Mouse (Mus musculus): ENCODE measurements at regions not wholly inside any gene's neighbourhood (a gene's known extent, or its start where the extent isn't known, plus 50 kb on each side); places are given as distances from the start of the nearest gene placed in this dataset.

GRCm38 (mm10) chr13:83735631-83736475 is 232.0 kb downstream of the Mef2c start:
- WGBS (ENCODE audit: missing documents): 66% methylated on average over 10 of the region's 10 CpGs
- Histone ChIP-seq H3K79me2 (ENCODE audit: inconsistent target) (no peaks in the 10 kb centered on the region), H3K27ac (no peak overlapping the region), H3K36me3 (ENCODE audit: inconsistent target) (no peaks in the 10 kb centered on the region), H3K4me3 (ENCODE audit: inconsistent target) (no peak overlapping the region)

- Histone ChIP-seq H3K79me2 (ENCODE audit: inconsistent target) (no peaks in the 10 kb centered on the region), H3K4me3 (ENCODE audit: inconsistent target) (no peak overlapping the region), H3K27ac (no peak overlapping the region), H3K36me3 (ENCODE audit: inconsistent target) (no peaks in the 10 kb centered on the region)
- 12% methylated on average over 9 of the region's 9 CpGs for WGBS (ENCODE audit: missing documents)
These were observed 233.4 kb downstream of the Mef2c start for GRCm38 (mm10) chr13:83737031-83737825.

GRCm38 (mm10) chr13:83737826-83738527 is 234.1 kb downstream of the Mef2c start:
- Histone ChIP-seq H3K4me3 (ENCODE audit: inconsistent target) (no peak overlapping the region), H3K27ac (no peak overlapping the region), H3K36me3 (ENCODE audit: inconsistent target) (no peaks in the 10 kb centered on the region), H3K79me2 (ENCODE audit: inconsistent target) (no peaks in the 10 kb centered on the region)
- 3% methylated on average over 27 of the region's 27 CpGs for WGBS (ENCODE audit: missing documents)

GRCm38 (mm10) chr13:83738528-83738981 is 234.7 kb downstream of the Mef2c start:
- Histone ChIP-seq H3K27ac (no peak overlapping the region), H3K36me3 (ENCODE audit: inconsistent target) (no peaks in the 10 kb centered on the region), H3K4me3 (ENCODE audit: inconsistent target) (peak overlapping the region; percentile 4; the same call in 1 of the 2 replicates), H3K79me2 (ENCODE audit: inconsistent target) (no peaks in the 10 kb centered on the region)
- 5% methylated on average over 12 of the region's 12 CpGs for WGBS (ENCODE audit: missing documents)

- peak overlapping the region; percentile 4; the same call in 1 of the 2 replicates for H3K4me3 ChIP-seq (ENCODE audit: inconsistent target)
- H3K79me2 ChIP-seq (ENCODE audit: inconsistent target): no peaks in the 10 kb centered on the region
- 3% methylated on average over 3 of the region's 3 CpGs for WGBS (ENCODE audit: missing documents)
- no peak overlapping the region for H3K27ac ChIP-seq
- H3K36me3 ChIP-seq (ENCODE audit: inconsistent target): no peaks in the 10 kb centered on the region
These were observed 235.3 kb downstream of the Mef2c start for GRCm38 (mm10) chr13:83739131-83739530.

- WGBS (ENCODE audit: missing documents): 6% methylated on average over 15 of the region's 15 CpGs
- H3K4me3 ChIP-seq (ENCODE audit: inconsistent target): peak overlapping the region; percentile 2; the same call in 1 of the 2 replicates
- H3K79me2 ChIP-seq (ENCODE audit: inconsistent target): no peaks in the 10 kb centered on the region
- no peaks in the 10 kb centered on the region for H3K36me3 ChIP-seq (ENCODE audit: inconsistent target)
- H3K27ac ChIP-seq: no peak overlapping the region
These were observed 235.8 kb downstream of the Mef2c start for GRCm38 (mm10) chr13:83739541-83740061.

- WGBS (ENCODE audit: missing documents): 57% methylated on average over 2 of the region's 2 CpGs
- H3K79me2 ChIP-seq (ENCODE audit: inconsistent target): no peaks in the 10 kb centered on the region
- no peak overlapping the region for H3K27ac ChIP-seq
- H3K4me3 ChIP-seq (ENCODE audit: inconsistent target): no peak overlapping the region
- no peaks in the 10 kb centered on the region for H3K36me3 ChIP-seq (ENCODE audit: inconsistent target)
These were observed 236.3 kb downstream of the Mef2c start for GRCm38 (mm10) chr13:83740101-83740500.

- Histone ChIP-seq H3K4me3 (ENCODE audit: inconsistent target) (no peak overlapping the region), H3K79me2 (ENCODE audit: inconsistent target) (no peaks in the 10 kb centered on the region), H3K27ac (no peak overlapping the region), H3K36me3 (ENCODE audit: inconsistent target) (no peaks in the 10 kb centered on the region)
- 73% methylated on average over 4 of the region's 4 CpGs for WGBS (ENCODE audit: missing documents)
These were observed 236.9 kb downstream of the Mef2c start for GRCm38 (mm10) chr13:83740771-83741170.

GRCm38 (mm10) chr13:83741591-83742021 is 237.8 kb downstream of the Mef2c start:
- H3K27ac ChIP-seq: no peak overlapping the region
- no peaks in the 10 kb centered on the region for H3K36me3 ChIP-seq (ENCODE audit: inconsistent target)
- H3K79me2 ChIP-seq (ENCODE audit: inconsistent target): no peaks in the 10 kb centered on the region
- WGBS (ENCODE audit: missing documents): 82% methylated on average over 7 of the region's 7 CpGs
- H3K4me3 ChIP-seq (ENCODE audit: inconsistent target): no peak overlapping the region

GRCm38 (mm10) chr13:83742102-83742501 is 238.3 kb downstream of the Mef2c start:
- 85% methylated on average over 2 of the region's 2 CpGs for WGBS (ENCODE audit: missing documents)
- Histone ChIP-seq H3K27ac (no peak overlapping the region), H3K79me2 (ENCODE audit: inconsistent target) (no peaks in the 10 kb centered on the region), H3K36me3 (ENCODE audit: inconsistent target) (no peaks in the 10 kb centered on the region), H3K4me3 (ENCODE audit: inconsistent target) (no peak overlapping the region)

GRCm38 (mm10) chr13:83742546-83742945 is 238.7 kb downstream of the Mef2c start:
- WGBS (ENCODE audit: missing documents): 85% methylated on average over 3 of the region's 3 CpGs
- H3K27ac ChIP-seq: no peak overlapping the region
- no peaks in the 10 kb centered on the region for H3K79me2 ChIP-seq (ENCODE audit: inconsistent target)
- H3K36me3 ChIP-seq (ENCODE audit: inconsistent target): no peaks in the 10 kb centered on the region
- H3K4me3 ChIP-seq (ENCODE audit: inconsistent target): no peak overlapping the region

- no peaks in the 10 kb centered on the region for H3K79me2 ChIP-seq (ENCODE audit: inconsistent target)
- H3K36me3 ChIP-seq (ENCODE audit: inconsistent target): no peaks in the 10 kb centered on the region
- H3K27ac ChIP-seq: no peak overlapping the region
- H3K4me3 ChIP-seq (ENCODE audit: inconsistent target): no peak overlapping the region
- 92% methylated on average over 1 of the region's 2 CpGs for WGBS (ENCODE audit: missing documents)
These were observed 239.5 kb downstream of the Mef2c start for GRCm38 (mm10) chr13:83743381-83743780.

GRCm38 (mm10) chr13:83744110-83744752 is 240.4 kb downstream of the Mef2c start:
- Histone ChIP-seq H3K79me2 (ENCODE audit: inconsistent target) (no peaks in the 10 kb centered on the region), H3K27ac (no peak overlapping the region), H3K36me3 (ENCODE audit: inconsistent target) (no peaks in the 10 kb centered on the region), H3K4me3 (ENCODE audit: inconsistent target) (no peak overlapping the region)
- 67% methylated on average over 8 of the region's 8 CpGs for WGBS (ENCODE audit: missing documents)

All from macrophage (primary cell).